Mouse (Mus musculus) left cerebral cortex, postnatal 10 days (tissue): ENCODE results near the gene Taf5l. TPM values are rescaled to one million over a fixed set of nuclear protein-coding genes. Genes with fewer than 3 reads are reported as not detected.
"Not testable (repeated sequence)": the region's sequence is repeated elsewhere in the genome, so short reads cannot be mapped to it uniquely, and the experiment has no call there.

Source experiments
- DNase-seq, 2 experiments: peaks; one replicate each; pipeline ENCODE4 v3.0.0; 2021 to 2022; ENCODE audit warnings: low spot score in 2 of 2, mixed read lengths in 1 of 2; ENCODE audit errors: extremely low spot score in 1 of 2
- intact Hi-C: fragments of 180-260 bp; cut with DNase I; formaldehyde crosslinking; loops from one replicate; pipeline ENCODE4 v1.15.1; 2025
- total RNA-seq, 2 experiments: library from RNA; stranded (reverse); gene quantifications; 2 replicates each; pipeline ENCODE4 v1.2.3; 2021

The Taf5l gene
- total RNA-seq, 2 experiments from 2014 or later, result 23.7 to 25.2 TPM

DNA sequence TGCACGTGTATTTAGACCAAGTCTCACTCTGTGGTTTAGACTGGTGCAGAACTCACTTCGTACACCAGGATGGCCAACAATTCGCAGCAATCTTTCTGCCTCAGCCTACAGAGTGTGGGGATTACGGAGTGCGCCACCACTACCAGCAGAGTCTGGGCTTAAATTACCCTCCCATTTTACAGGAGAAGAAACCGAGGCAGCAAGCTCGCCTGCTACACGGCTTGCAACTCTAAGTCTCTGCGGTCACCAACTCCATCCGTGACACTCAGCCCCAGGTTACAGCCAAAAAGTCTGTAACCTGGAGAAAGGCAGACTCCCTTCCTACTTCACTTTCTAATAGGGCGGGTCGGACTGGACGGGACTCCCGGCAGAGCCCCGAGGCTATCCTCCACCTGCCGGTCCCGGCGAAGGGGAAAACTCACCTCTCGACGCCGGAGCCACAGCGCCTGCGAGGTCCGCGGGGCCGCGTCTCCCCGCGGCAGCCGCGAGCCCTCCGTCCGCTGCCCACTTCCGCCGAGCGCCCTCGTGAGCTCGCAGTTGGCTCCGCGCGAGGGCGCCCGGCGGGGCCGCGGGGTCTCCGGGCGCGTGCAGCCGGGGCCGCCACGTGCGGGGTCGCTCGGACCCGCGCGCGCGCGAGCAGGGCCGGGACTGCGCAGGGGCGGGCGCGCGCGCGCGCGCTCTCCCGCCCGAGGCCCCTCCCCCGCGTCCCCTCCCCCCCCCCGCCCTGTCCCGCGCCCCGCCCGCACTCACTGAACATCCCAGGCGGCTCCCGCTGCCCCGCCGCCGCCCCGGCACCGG, 559 bp downstream of the Taf5l start:
- peak; percentile 10 to 82 for DNase-seq
- intact Hi-C loops, result no loop called here

DNA sequence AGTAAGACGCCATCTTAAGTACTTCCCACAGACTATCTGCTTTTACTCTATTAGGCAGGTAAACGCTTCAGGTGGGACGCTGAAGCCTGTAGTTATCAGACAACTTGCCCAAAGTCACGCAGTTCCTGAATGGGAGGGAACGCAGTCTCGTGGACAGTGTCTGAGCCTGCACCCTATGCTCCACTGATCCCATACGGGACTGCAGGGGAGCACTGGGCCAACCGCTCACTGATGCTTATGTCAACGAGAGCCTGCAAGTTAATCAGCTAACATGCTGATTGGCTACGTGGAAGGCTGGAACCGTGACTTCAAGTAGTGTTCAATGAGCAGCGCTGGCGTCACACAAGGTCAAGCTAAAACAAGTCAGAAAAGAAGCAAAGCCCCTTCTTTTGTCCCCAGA, 1.4 kb downstream of the Taf5l start:
- intact Hi-C loops, result no loop called here
- no peak for DNase-seq

DNA sequence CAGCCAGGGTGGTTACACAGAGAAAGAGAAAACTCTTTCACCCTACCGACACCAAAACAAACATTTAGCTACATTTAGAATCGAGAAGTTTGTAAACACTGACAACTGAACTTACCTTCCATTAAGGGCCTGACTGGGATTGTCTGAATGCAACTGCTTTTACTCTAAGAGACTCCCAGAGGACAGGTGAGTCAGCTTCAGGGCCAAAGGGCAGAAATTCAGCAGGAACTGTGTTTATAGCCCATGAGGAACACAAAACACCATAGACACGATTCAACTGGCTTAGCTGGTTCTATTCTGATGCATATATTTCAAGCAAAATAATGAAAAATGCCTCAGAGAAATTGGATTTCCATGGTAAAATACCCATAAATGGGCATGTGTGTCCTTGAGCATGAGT, 6.4 kb downstream of the Taf5l start:
- no peak for DNase-seq
- intact Hi-C loops, result no loop called here

DNA sequence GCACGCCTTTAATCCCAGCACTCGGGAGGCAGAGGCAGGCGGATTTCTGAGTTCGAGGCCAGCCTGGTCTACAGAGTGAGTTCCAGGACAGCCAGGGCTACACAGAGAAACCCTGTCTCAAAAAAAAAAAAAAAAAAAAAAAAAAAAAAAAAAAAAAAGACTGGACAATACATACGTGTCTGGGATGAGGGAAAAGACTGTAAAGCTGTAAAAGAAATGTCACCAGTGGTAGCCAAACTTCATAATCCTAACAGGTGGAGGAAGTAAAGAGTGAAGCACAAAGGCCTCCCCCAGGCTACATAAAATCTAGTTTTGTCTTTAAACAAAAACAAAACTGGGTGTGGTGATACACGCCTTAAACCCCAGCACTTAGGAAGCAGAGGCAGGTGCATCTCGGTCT, 6.9 kb downstream of the Taf5l start:
- DNase-seq, intact Hi-C loops: not testable (repeated sequence)

- DNase-seq, result no peak
- intact Hi-C loops, result no loop called here
Measured at GRCm38 (mm10) chr8:124011989-124012586, 9.1 kb downstream of the Taf5l start.

DNA sequence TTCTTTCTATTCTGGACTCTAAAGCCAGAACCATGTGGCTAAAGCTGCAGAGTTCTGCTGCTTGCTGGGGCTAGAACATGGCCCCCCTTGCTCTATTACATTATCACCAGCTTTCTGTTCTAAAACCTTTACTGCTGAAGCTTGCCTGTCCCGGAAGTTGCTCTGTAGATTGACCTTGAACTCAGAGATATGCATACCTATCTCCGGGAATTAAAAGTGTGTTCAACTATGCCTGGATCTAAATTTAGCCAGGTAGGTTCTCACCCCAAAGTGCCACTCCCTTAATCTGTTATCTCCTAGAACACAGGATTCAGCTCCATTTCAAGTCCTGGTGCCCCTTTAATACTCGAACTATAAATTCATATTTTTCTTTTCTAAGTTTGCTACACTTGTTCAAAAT, 9.6 kb downstream of the Taf5l start:
- no peak for DNase-seq
- intact Hi-C loops, result no loop called here

DNA sequence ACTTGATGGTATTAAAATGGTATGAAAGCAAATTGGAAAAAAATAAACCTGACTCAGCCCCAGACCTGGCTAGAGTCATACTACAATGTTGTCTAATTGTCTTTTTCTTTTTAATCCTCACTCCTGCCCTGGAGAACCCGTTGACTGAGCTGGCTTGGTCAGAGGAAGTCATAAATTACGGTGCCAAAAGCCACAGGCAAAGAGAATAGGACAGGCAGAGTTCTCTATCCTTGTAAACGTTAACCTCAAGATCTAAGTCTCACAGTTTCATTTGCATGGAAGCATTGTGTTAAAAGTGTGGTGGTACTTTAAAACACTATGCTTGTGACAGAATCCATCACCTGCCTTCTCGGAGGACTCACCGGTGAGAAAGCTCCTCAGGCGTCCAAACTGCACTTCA, 13.4 kb downstream of the Taf5l start:
- DNase-seq, result no peak
- intact Hi-C loops, result no loop called here

DNA sequence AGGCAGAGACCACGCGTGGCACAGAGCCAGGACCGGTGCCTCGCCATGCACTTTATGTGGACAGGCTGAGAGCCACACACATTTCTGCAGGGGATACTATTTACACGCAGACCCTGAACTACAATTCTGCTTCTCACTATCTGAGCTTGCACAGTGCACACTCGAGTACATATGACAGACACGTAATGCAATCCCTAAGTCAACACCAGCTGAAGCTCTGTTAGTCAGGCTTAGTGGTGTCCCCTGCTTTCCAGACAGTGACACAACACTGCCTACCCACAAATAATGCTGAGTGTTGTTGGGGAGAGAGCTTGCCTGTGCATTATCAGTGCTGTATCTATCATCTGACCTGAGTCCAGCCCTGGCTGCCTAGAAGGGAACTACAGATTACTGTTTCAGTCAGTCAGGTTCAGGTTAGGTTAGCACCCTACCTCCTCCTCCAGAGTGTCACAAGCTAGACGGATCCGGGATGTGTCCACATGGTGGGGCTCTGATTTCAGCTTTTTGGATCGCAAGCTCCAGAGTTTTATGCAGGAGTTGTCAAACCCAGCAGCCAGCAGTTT, 18.6 kb downstream of the Taf5l start:
- intact Hi-C loops, result no loop called here
- no peak for DNase-seq

DNA sequence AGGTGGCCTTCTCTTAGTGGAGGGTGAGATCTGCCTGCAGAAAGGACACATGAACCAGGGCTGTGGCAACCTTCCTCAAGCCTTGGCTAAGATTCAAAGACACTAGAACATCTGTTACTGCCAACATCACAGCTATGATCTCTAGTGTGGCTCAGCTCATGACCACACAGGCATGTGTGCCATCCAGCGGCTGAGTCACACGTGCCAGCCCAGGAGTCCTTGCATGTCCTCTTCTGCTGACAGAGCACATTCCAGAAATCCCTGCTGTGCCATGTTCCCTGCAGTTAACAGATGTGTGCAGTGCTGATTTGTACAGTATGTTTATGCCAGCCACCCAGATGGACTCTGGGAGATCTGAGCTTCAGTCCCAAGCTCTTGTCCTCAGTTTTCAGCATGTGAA, 21.6 kb downstream of the Taf5l start:
- no peak for DNase-seq
- intact Hi-C loops, result no loop called here

- DNase-seq, result no peak
- intact Hi-C loops, result no loop called here
Measured at GRCm38 (mm10) chr8:123993997-123994396, 27.2 kb downstream of the Taf5l start.

DNA sequence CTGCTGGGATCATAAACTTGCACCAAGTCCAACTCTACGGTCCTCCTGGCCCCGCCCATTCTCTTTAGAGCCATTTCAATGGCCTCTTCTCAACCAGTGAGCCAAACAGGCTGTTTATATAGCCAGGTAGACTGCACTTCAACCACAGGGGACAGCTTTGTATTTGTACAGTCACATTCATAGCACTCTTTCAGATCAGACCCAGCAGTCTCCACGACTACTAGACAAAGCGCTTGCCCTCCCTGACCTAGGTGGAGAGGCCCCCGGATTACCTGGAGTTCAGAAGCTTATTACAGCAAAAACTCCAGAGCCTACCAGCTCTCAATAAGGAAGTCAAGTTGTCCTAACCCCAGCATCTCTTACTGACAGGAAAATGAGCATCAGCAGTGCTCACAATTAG, 27.6 kb downstream of the Taf5l start:
- intact Hi-C loops, result no loop called here

DNA sequence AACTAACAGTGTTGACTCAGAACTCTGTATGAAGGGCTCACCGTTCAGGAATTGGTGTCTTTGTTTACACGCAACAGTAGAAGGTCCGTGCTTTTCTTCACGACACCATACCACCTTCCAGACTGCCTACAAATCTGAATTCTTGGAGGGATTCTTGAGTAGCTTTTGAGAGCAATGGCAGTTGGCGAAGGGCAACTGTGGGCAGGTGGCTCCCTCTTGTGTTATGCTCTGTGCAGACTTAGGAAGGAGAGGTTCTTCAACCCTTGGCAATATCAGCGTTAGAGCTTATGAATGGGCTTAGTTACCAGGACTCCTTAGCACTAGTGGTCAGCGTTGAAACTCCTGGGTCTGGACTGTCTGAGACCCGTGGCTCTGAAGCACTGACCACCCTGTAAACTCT, 28.6 kb downstream of the Taf5l start:
- intact Hi-C loops, result no loop called here

More for the DNA sequence above, 27.6 kb downstream of the Taf5l start:
- DNase-seq, result no peak

DNA sequence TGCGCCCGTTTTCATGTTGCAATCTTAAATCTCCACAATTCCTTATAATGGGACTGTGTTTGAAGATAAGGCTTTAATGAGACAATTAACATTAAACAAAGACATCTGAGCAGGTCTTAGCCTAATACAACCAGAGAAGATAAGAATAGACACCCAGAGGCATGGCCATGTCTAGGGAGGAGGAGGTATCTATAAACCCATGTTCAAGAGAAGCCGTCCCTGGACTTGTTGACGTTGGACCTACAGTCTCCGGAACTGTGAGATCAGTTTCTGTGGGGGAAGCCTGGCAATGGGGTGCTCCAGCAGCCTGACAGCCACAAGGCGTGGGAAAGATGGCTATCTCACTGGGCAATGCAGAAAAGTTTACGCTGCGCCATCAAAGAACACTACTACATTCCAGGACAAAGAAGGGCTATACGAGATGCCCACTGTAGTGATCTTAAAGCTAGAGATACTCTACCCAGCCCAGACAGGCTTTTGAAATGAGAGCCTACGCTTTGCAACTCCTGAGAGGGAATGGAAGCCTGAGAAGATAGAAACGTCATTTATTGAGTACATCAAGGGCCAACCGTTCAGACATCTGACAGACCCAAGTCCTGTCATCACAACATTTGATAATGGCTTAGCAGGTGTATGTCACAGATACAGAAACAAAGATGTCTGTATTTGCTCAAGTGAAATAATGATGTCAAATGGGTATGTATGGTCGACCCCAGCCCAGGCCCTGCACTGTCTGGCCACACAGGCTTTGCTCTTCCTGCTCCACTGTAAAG, 30.7 kb downstream of the Taf5l start:
- intact Hi-C loops, result no loop called here
- DNase-seq, result no peak

More for the DNA sequence above, 28.6 kb downstream of the Taf5l start:
- no peak for DNase-seq

DNA sequence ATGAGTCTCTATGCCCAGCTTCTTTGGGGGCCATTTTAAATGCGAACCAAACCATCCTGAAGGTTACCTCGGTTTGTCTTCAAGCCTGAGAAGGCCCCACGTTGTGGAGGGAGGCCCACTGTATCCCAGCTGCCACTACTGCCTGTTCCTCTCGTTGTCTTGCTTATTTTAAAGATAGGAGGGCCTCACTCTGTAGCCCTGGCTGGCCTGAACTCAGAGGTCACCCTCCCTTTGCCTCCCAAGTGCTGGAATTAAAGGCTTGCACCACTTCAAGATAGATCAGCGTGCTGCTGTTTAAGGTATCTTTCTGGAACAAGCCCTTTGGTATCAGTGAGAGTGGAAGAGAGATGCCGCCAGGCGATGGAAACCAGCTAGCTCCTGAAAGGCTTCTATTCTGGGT, 32.1 kb downstream of the Taf5l start:
- intact Hi-C loops, result no loop called here
- DNase-seq, result no peak

GRCm38 (mm10) chr8:123988605-123989038, 32.6 kb downstream of the Taf5l start:
- DNase-seq, result no peak
- intact Hi-C loops, result no loop called here

- intact Hi-C loops, result no loop called here
Measured at GRCm38 (mm10) chr8:123982826-123983400, 38.3 kb downstream of the Taf5l start, which contains the start of gene Abcb10. Abcb10 (minus strand) TSS chr8:123983122.

GRCm38 (mm10) chr8:123982291-123982793, 38.9 kb downstream of the Taf5l start:
- DNase-seq, result peak; percentile 12 to 47
- intact Hi-C loops, result no loop called here

More at GRCm38 (mm10) chr8:123982826-123983400, 38.3 kb downstream of the Taf5l start, which contains the start of gene Abcb10:
- DNase-seq, result peak; percentile 52 to 90

- no peak for DNase-seq
- intact Hi-C loops, result no loop called here
Measured at GRCm38 (mm10) chr8:123981674-123982073, 39.5 kb downstream of the Taf5l start.

- intact Hi-C loops, result no loop called here
- DNase-seq, result no peak
Measured at GRCm38 (mm10) chr8:123980239-123980638, 41.0 kb downstream of the Taf5l start.
